ENCODE assay signal across 24 mouse cellular contexts in the genomic region with DNA sequence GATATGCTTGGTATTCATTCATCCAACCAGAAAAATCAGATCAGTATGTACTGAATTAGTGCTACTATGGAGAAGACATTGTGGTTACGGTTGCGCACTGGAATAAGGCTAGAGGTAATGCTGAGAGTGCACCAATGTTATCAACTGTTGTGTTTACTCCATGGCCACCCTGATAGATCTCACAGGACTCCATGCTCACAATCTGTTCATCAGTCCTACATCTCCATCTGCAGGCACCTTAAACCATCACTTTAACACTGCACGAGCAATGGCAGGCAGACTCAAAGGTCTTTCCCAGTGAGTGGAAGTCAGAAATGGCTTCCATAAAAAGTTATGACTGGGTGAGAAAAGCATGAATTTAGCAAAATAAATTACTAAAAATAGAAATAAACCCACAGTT.
DNase-seq lines count a peak whose midpoint lies in the region; ATAC-seq and TF ChIP-seq lines count a peak whose summit lies in the region.
"Had no signal": no experiment of that assay in that cellular context is flagged by ENCODE, and none has a peak within 500 bp of the region (broad histone marks: within the 10 kb centered on the region; RNA-seq: fewer than 3 reads in every experiment).

No protein-coding gene starts in this region.

- no peak overlapping the region for H3K4me2 ChIP-seq in kidney, embryonic 15.5 days
- no peak overlapping the region for H3K4me2 ChIP-seq in midbrain, postnatal 0 days (ENCODE audit: low read depth, low read length, poor library complexity, severe bottlenecking)
- H3K4me2 ChIP-seq: embryonic facial prominence, embryonic 15.5 days; forebrain, embryonic 15.5 days; heart, embryonic 15.5 days; hindbrain, embryonic 14.5 days; liver, embryonic 15.5 days; lung, embryonic 15.5 days had no signal

- ATAC-seq in kidney, embryonic 15.5 days (replicated peaks; ENCODE audit: low FRiP score), result 0 out of 2 replicates have a peak, but pooled peaks have one; percentile 46
- ATAC-seq in midbrain, postnatal 0 days (ENCODE audit: low FRiP score), result no peak
- ATAC-seq: forebrain, embryonic 15.5 days; intestine, embryonic 16.5 days had no signal

- H3K9me3 ChIP-seq in kidney, embryonic 15.5 days (replicated peaks), result no peaks in the 10 kb centered on the region
- H3K9me3 ChIP-seq in midbrain, postnatal 0 days (ENCODE audit: low read length), result no peaks in the 10 kb centered on the region
- no peaks in the 10 kb centered on the region for H3K9me3 ChIP-seq in midbrain, embryonic 10.5 days (replicated peaks)
- H3K9me3 ChIP-seq: embryonic facial prominence, embryonic 15.5 days; forebrain, embryonic 15.5 days; heart, embryonic 15.5 days; limb, embryonic 10.5 days; liver, embryonic 15.5 days; lung, embryonic 15.5 days had no signal

- no peak overlapping the region for H3K4me3 ChIP-seq in kidney, embryonic 15.5 days (replicated peaks)
- H3K4me3 ChIP-seq in midbrain, postnatal 0 days (ENCODE audit: low read depth, low read length), result no peak overlapping the region
- H3K4me3 ChIP-seq in midbrain, embryonic 10.5 days, result no peak overlapping the region
- H3K4me3 ChIP-seq: embryonic facial prominence, embryonic 15.5 days; forebrain, embryonic 15.5 days; heart, embryonic 15.5 days; limb, embryonic 10.5 days; liver, embryonic 15.5 days; lung, embryonic 15.5 days had no signal

- no peaks in the 10 kb centered on the region for H3K27me3 ChIP-seq in kidney, embryonic 15.5 days
- no peaks in the 10 kb centered on the region for H3K27me3 ChIP-seq in midbrain, postnatal 0 days (ENCODE audit: insufficient read depth, low read length)
- H3K27me3 ChIP-seq in midbrain, embryonic 10.5 days (ENCODE audit: low read depth, poor library complexity, severe bottlenecking), result no peaks in the 10 kb centered on the region
- H3K27me3 ChIP-seq: embryonic facial prominence, embryonic 15.5 days; forebrain, embryonic 15.5 days; heart, embryonic 15.5 days; liver, embryonic 15.5 days; lung, embryonic 15.5 days had no signal

- intact Hi-C loops in heart, postnatal 10 days (cut with DNase I), result no loop called here

- no peak overlapping the region for H3K9ac ChIP-seq in kidney, embryonic 15.5 days
- H3K9ac ChIP-seq in midbrain, postnatal 0 days (replicated peaks; ENCODE audit: low read length, poor library complexity, severe bottlenecking), result no peak overlapping the region
- H3K9ac ChIP-seq: embryonic facial prominence, embryonic 15.5 days; forebrain, embryonic 15.5 days; heart, embryonic 15.5 days; hindbrain, embryonic 14.5 days; liver, embryonic 15.5 days; lung, embryonic 15.5 days had no signal

- TF ChIP-seq CTCF in midbrain, postnatal 0 days (IDR thresholded peaks at IDR 0.05), result peak; percentile 40

- WGBS in kidney, embryonic 15.5 days, result 89% methylated on average over 3 of the region's 3 CpGs
- WGBS in midbrain, postnatal 0 days, result 97% methylated on average over 3 of the region's 3 CpGs
- 94% methylated on average over 3 of the region's 3 CpGs for WGBS in midbrain, embryonic 10.5 days

- DNase-seq in heart, adult 11 months, result peak; percentile 50
- no peak for DNase-seq in heart, postnatal 10 days
- DNase-seq in kidney, postnatal 14 days, result no peak
- no peak for DNase-seq in midbrain, postnatal 0 days (ENCODE audit: low spot score)
- DNase-seq in midbrain, embryonic 10.5 days (ENCODE audit: low spot score), result no peak
- DNase-seq in spleen, postnatal 10 days (ENCODE audit: low spot score in 2 of 2), result no peak
- DNase-seq: adrenal gland, postnatal 14 days; B cell, adult 2 months; cerebellum, adult 9-11 months; gastrocnemius, postnatal 14 days; heart, postnatal 4 days; liver; thymus, adult 18-20 months; thymus, postnatal 36 days had no signal

- H3K27ac ChIP-seq in kidney, embryonic 15.5 days, result no peak overlapping the region
- no peak overlapping the region for H3K27ac ChIP-seq in midbrain, postnatal 0 days (ENCODE audit: low read depth, low read length)
- no peak overlapping the region for H3K27ac ChIP-seq in midbrain, embryonic 10.5 days (replicated peaks)
- H3K27ac ChIP-seq: embryonic facial prominence, embryonic 15.5 days; forebrain, embryonic 15.5 days; heart, embryonic 15.5 days; hindbrain, embryonic 14.5 days; liver, embryonic 15.5 days; lung, embryonic 15.5 days; macrophage had no signal

- no peaks in the 10 kb centered on the region for H3K36me3 ChIP-seq in kidney, embryonic 15.5 days
- no peaks in the 10 kb centered on the region for H3K36me3 ChIP-seq in midbrain, postnatal 0 days (ENCODE audit: insufficient read depth, low read length)
- peaks cover 14% of the 10 kb centered on the region for H3K36me3 ChIP-seq in midbrain, embryonic 10.5 days
- H3K36me3 ChIP-seq: forebrain, embryonic 15.5 days; liver, embryonic 15.5 days; lung, embryonic 15.5 days had no signal

- peaks cover 6% of the 10 kb centered on the region for H3K4me1 ChIP-seq in kidney, embryonic 15.5 days
- no peaks in the 10 kb centered on the region for H3K4me1 ChIP-seq in midbrain, postnatal 0 days (ENCODE audit: insufficient read depth, low read length)
- H3K4me1 ChIP-seq in midbrain, embryonic 10.5 days, result peaks cover 7% of the 10 kb centered on the region; the same call in 1 of the 2 replicates
- H3K4me1 ChIP-seq: liver, embryonic 15.5 days; lung, embryonic 15.5 days had no signal
